Mouse (Mus musculus) MEL (cell line): ENCODE measurements around the gene Gja5. TPM values are rescaled to one million over a fixed set of nuclear protein-coding genes. Genes with fewer than 3 reads are reported as not detected.

Source experiments
- DNase-seq: peaks from one replicate; pipeline ENCODE4 v3.0.0; 2011; ENCODE audit warnings: low read depth, low spot score
- H3K27ac ChIP-seq: 2 replicates; pipeline ENCODE4 v1.5.1; 2012; ENCODE audit warnings: low read depth, mild to moderate bottlenecking, control low read depth, low read length, moderate library complexity; ENCODE audit not compliant: control insufficient read depth
- H3K27me3 ChIP-seq, 2 experiments: fragments of 150-350 bp in 1 of 2; sonication (generic) in 1 of 2; 2 replicates each; pipeline ENCODE4 v1.6.1; 2012; ENCODE audit warnings: low read length in 2 of 2, mild to moderate bottlenecking in 2 of 2, improper control_type of control experiment in 1 of 2, moderate library complexity in 1 of 2; ENCODE audit not compliant: insufficient read depth in 2 of 2, control insufficient read depth in 1 of 2
- H3K36me3 ChIP-seq, 2 experiments: 2 replicates each; pipeline ENCODE4 v1.6.1; 2012 to 2014; ENCODE audit warnings: low read length in 2 of 2, improper control_type of control experiment in 1 of 2, inconsistent platforms in 1 of 2, mild to moderate bottlenecking in 1 of 2; ENCODE audit not compliant: insufficient read depth in 2 of 2, control insufficient read depth in 1 of 2
- H3K4me1 ChIP-seq, 2 experiments: fragments of 150-350 bp in 1 of 2; sonication (generic) in 1 of 2; 2 replicates each; pipeline ENCODE4 v1.6.1; 2012; ENCODE audit warnings: low read length in 2 of 2, improper control_type of control experiment in 1 of 2, mild to moderate bottlenecking in 1 of 2; ENCODE audit not compliant: insufficient read depth in 2 of 2, control insufficient read depth in 1 of 2
- H3K4me3 ChIP-seq, 2 experiments: fragments of 150-350 bp in 1 of 2; sonication (generic) in 1 of 2; 2 replicates each; pipeline ENCODE4 v1.5.1; 2012; ENCODE audit warnings: low read depth in 2 of 2, low read length in 2 of 2, mild to moderate bottlenecking in 2 of 2, moderate library complexity in 2 of 2, control low read depth in 1 of 2, improper control_type of control experiment in 1 of 2; ENCODE audit not compliant: control insufficient read depth in 1 of 2, insufficient read depth in 1 of 2
- H3K79me2 ChIP-seq: 2 replicates; pipeline ENCODE4 v1.6.1; 2012; ENCODE audit warnings: mild to moderate bottlenecking, low read length, moderate library complexity; ENCODE audit not compliant: control insufficient read depth, poor library complexity, insufficient read depth
- H3K9ac ChIP-seq: 2 replicates; pipeline ENCODE4 v1.6.1; 2012; ENCODE audit warnings: low read depth, mild to moderate bottlenecking, control low read depth, low read length, moderate library complexity; ENCODE audit not compliant: control insufficient read depth, poor library complexity, severe bottlenecking
- H3K9me3 ChIP-seq: fragments of 150-350 bp; sonication (generic); replicated peaks from 2 replicates; pipeline ENCODE4 v1.6.1; 2012; ENCODE audit warnings: mild to moderate bottlenecking, low read length, improper control_type of control experiment, moderate library complexity; ENCODE audit not compliant: insufficient read depth
- BHLHE40 ChIP-seq: IDR thresholded peaks from 2 replicates; pipeline ENCODE4 v1.6.1; 2012; ENCODE audit warnings: low read depth, mild to moderate bottlenecking, inconsistent platforms, low read length, improper control_type of control experiment, borderline replicate concordance
- ELF1 ChIP-seq: IDR thresholded peaks from 2 replicates; pipeline ENCODE4 v1.6.1; 2014; ENCODE audit warnings: low read depth, mild to moderate bottlenecking, inconsistent platforms, low read length, improper control_type of control experiment, moderate library complexity
- EP300 ChIP-seq, 2 experiments: IDR thresholded peaks; 2 replicates each; pipeline ENCODE4 v1.6.1; 2011; ENCODE audit warnings: improper control_type of control experiment in 2 of 2, low read length in 2 of 2, low read depth in 1 of 2, mild to moderate bottlenecking in 1 of 2
- HCFC1 ChIP-seq: IDR thresholded peaks from 2 replicates; pipeline ENCODE4 v1.6.1; 2012; ENCODE audit warnings: low read depth, mild to moderate bottlenecking, inconsistent platforms, low read length, improper control_type of control experiment, moderate library complexity
- MAX ChIP-seq: IDR thresholded peaks from 2 replicates; pipeline ENCODE4 v1.6.1; 2011; ENCODE audit warnings: low read length, improper control_type of control experiment
- MAZ ChIP-seq: IDR thresholded peaks from 2 replicates; pipeline ENCODE4 v1.6.1; 2012; ENCODE audit warnings: low read depth, mild to moderate bottlenecking, inconsistent platforms, low read length, improper control_type of control experiment
- MEF2A ChIP-seq: IDR thresholded peaks from 2 replicates; pipeline ENCODE4 v1.6.1; 2014; ENCODE audit warnings: low read depth, mild to moderate bottlenecking, inconsistent platforms, low read length, improper control_type of control experiment; ENCODE audit not compliant: poor library complexity, insufficient replicate concordance, severe bottlenecking; ENCODE audit errors: extremely low read depth
- MXI1 ChIP-seq: IDR thresholded peaks from 2 replicates; pipeline ENCODE4 v1.6.1; 2011; ENCODE audit warnings: mild to moderate bottlenecking, low read depth, low read length, improper control_type of control experiment
- MYB ChIP-seq: IDR thresholded peaks from 2 replicates; pipeline ENCODE4 v1.6.1; 2011; ENCODE audit warnings: mild to moderate bottlenecking, low read depth, low read length, improper control_type of control experiment
- MYC ChIP-seq: IDR thresholded peaks from 2 replicates; pipeline ENCODE4 v1.6.1; 2011; ENCODE audit warnings: low read depth, mild to moderate bottlenecking, low read length, improper control_type of control experiment, moderate library complexity
- NELFE ChIP-seq: IDR thresholded peaks from 2 replicates; pipeline ENCODE4 v1.6.1; 2011; ENCODE audit warnings: low read depth, low read length, improper control_type of control experiment
- POLR2AphosphoS5 ChIP-seq: IDR thresholded peaks from 2 replicates; pipeline ENCODE4 v1.6.1; 2012; ENCODE audit warnings: low read depth, borderline replicate concordance, mild to moderate bottlenecking, inconsistent platforms, low read length, moderate library complexity, mixed read lengths
- RAD21 ChIP-seq: IDR thresholded peaks from 2 replicates; pipeline ENCODE4 v1.6.1; 2011; ENCODE audit warnings: mild to moderate bottlenecking, low read depth, low read length, improper control_type of control experiment
- RCOR1 ChIP-seq: IDR thresholded peaks from 2 replicates; pipeline ENCODE4 v1.6.1; 2012; ENCODE audit warnings: low read depth, mild to moderate bottlenecking, inconsistent platforms, low read length, improper control_type of control experiment
- SMC3 ChIP-seq: IDR thresholded peaks from 2 replicates; pipeline ENCODE4 v1.6.1; 2011; ENCODE audit warnings: low read depth, low read length, improper control_type of control experiment
- TAL1 ChIP-seq: IDR thresholded peaks from 2 replicates; pipeline ENCODE4 v1.6.1; 2012; ENCODE audit warnings: mild to moderate bottlenecking, inconsistent platforms, low read length, moderate library complexity, mixed read lengths
- TBP ChIP-seq: IDR thresholded peaks from 2 replicates; pipeline ENCODE4 v1.8.0; 2011; ENCODE audit warnings: low read depth, low read length, improper control_type of control experiment
- USF1 ChIP-seq: IDR thresholded peaks from 2 replicates; pipeline ENCODE4 v1.6.1; 2014; ENCODE audit warnings: low read depth, mild to moderate bottlenecking, inconsistent platforms, low read length, improper control_type of control experiment, moderate library complexity
- polyA plus RNA-seq, 2 experiments: library from polyadenylated mRNA; stranded (reverse) in 1 of 2; unstranded in 1 of 2; fragments of >175 nt in 1 of 2; fragments of >200 nt in 1 of 2; gene quantifications; 2 replicates each; pipeline versions ENCODE4 v1.2.1 to v1.2.4; 2012; ENCODE audit warnings: low replicate concordance in 2 of 2, low read depth in 1 of 2; ENCODE audit not compliant: insufficient read length in 2 of 2, insufficient read depth in 1 of 2, missing spikeins in 1 of 2
- total RNA-seq: library from RNA; depleted of rRNA; stranded (reverse); fragments of 300-350 nt; gene quantifications from 2 replicates; pipeline ENCODE4 v1.2.3, GENCODE M21; 2012

Gene Gja5
- total and polyA plus RNA-seq, 3 experiments, result 0.03 to 0.08 TPM; not detected in 1

DNA sequence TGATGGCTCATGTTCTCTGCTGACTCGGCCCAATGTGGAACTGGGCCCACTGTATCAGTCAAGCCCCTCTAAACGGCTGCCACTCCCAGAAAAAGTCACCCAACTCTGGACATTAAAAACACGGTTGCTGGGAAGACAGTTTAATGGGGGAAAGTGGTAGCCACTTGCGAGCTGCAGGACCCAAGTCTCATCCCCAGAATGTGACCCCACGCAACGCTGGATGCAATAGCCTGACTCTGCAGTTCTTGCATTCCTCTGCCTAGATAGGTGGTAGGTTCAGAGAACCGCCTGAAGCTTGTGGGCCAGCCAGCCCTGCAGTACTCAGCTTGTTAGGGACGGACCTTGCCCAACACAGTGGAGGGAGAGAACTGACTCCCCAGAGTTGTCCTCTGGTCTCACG is 25.0 kb upstream of the Gja5 start:
- H3K4me3 ChIP-seq, result no peak overlapping the region
- no peaks in the 10 kb centered on the region for H3K9me3 ChIP-seq
- no peak overlapping the region for H3K27ac ChIP-seq
- no peak for DNase-seq
- no peaks in the 10 kb centered on the region for H3K79me2 ChIP-seq
- H3K27me3 ChIP-seq, result no peaks in the 10 kb centered on the region
- TF ChIP-seq ELF1, result no peak
- TF ChIP-seq EP300 (IDR thresholded peaks at IDR 0.05; ENCODE audit: low read depth in 1 of 2, low read length in 2 of 2), result no peak
- TF ChIP-seq TAL1, result no peak
- no peak for TF ChIP-seq BHLHE40
- no peak for TF ChIP-seq POLR2AphosphoS5
- TF ChIP-seq NELFE, result no peak
- no peak for TF ChIP-seq TBP
- no peak for TF ChIP-seq RCOR1
- TF ChIP-seq MXI1, result no peak
- TF ChIP-seq MEF2A, result no peak
- TF ChIP-seq MYB, result no peak
- H3K4me1 ChIP-seq, result no peaks in the 10 kb centered on the region
- no peak overlapping the region for H3K9ac ChIP-seq
- peaks cover 0 to 37% of the 10 kb centered on the region in 2 experiments; a peak in 2 of 4 replicates for H3K36me3 ChIP-seq

DNA sequence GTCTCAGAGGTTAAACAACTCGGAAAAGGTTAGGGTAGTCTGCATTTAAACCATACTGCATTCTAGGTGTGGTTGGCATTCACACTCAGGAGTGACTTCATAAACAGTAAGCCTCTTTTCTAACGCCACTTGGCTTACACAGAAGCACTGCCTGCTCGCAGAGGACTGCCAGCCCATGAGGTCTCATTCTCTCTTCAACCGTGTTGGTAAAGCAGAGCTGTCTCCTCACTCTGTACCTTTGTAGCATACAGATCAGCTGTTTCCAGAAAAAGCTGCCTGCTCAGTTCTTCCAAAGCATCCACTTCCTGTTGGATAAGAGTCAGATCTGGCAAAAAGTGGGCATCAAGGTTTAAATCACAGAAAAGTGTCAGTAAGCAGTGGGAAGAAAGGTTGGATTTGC is 24.1 kb upstream of the Gja5 start:
- DNase-seq, result no peak
- Histone ChIP-seq H3K27me3 (no peaks in the 10 kb centered on the region), H3K9ac (no peak overlapping the region), H3K79me2 (no peaks in the 10 kb centered on the region), H3K4me3 (no peak overlapping the region), H3K4me1 (no peaks in the 10 kb centered on the region), H3K27ac (no peak overlapping the region), H3K9me3 (no peaks in the 10 kb centered on the region), H3K36me3 (peaks cover 0 to 33% of the 10 kb centered on the region in 2 experiments; a peak in 2 of 4 replicates)
- TF ChIP-seq ELF1, result no peak

DNA sequence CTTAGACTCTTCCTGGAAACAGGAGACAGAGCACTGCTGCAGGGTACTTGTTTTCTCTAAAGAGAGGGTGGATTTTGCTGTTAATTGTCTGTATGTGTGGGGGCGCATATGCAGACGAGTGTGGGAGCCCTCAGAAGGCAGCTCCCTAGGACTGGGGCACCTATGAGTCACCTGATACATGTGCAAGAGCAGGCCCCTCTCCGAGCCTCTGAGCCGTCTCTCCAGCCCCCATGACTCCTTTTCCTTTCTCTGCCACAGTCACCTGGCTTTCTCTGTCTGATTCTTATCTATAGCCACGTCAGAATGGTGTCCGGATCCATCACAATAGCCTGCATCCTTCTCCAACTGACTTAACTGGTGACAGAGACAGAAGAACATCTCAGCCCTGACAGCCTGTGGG is 22.9 kb upstream of the Gja5 start:
- Histone ChIP-seq H3K27me3 (no peaks in the 10 kb centered on the region), H3K4me3 (no peak overlapping the region), H3K9me3 (no peaks in the 10 kb centered on the region), H3K27ac (no peak overlapping the region), H3K36me3 (peaks cover 0 to 24% of the 10 kb centered on the region in 2 experiments; a peak in 2 of 4 replicates)
- DNase-seq, result no peak
- TF ChIP-seq MAZ (no peak), MYC (no peak), RAD21 (no peak), USF1 (no peak), HCFC1 (no peak), SMC3 (no peak), MAX (no peak)
- TF ChIP-seq, all 39 proteins: peak for 0
- H3K9ac ChIP-seq, result no peak overlapping the region
- no peaks in the 10 kb centered on the region for H3K4me1 ChIP-seq
- no peaks in the 10 kb centered on the region for H3K79me2 ChIP-seq
